Comparison of ENCODE assay signal across 23 mouse cellular contexts in genomic region chr8:90176771-90177170, GRCm38 (mm10).
A peak's percentile ranks its signal among the peaks of the same experiment; 100 is the strongest.
DNase-seq lines count a peak whose midpoint lies in the region; ATAC-seq and TF ChIP-seq lines count a peak whose summit lies in the region.
"Had no signal": no experiment of that assay in that cellular context is flagged by ENCODE, and none has a peak within 500 bp of the region (broad histone marks: within the 10 kb centered on the region; RNA-seq: fewer than 3 reads in every experiment).

No protein-coding gene starts in this region.

- no peak overlapping the region for H3K9ac ChIP-seq in forebrain, embryonic 11.5 days (ENCODE audit: low read length)
- H3K9ac ChIP-seq in forebrain, embryonic 16.5 days (replicated peaks; ENCODE audit: low read depth, low read length), result no peak overlapping the region
- no peak overlapping the region for H3K9ac ChIP-seq in midbrain, embryonic 16.5 days (ENCODE audit: low read depth, low read length)
- H3K9ac ChIP-seq: heart, embryonic 12.5 days; limb, embryonic 15.5 days had no signal

- peak; percentile 53 for DNase-seq in forebrain, embryonic 11.5 days (ENCODE audit: low spot score)
- no peak for DNase-seq in forebrain, embryonic 10.5 days (ENCODE audit: extremely low spot score, low spot score)
- peak; percentile 52 for DNase-seq in brain, embryonic 14.5 days (ENCODE audit: low read depth)
- DNase-seq in layer of hippocampus, adult 9-11 months, result no peak
- DNase-seq: adrenal gland, postnatal 25 days; cerebellum, adult 11-12 months; cerebellum, postnatal 14 days; embryo, embryonic 11 days; gastrocnemius, postnatal 10 days; heart, adult 11 months; heart, postnatal 14 days; kidney, adult 2 months; kidney, postnatal 10 days; thymus, postnatal 14 days had no signal

- no peak for ATAC-seq in forebrain, embryonic 11.5 days (replicated peaks; ENCODE audit: low FRiP score)
- ATAC-seq in forebrain, embryonic 16.5 days, result no peak
- ATAC-seq in midbrain, embryonic 16.5 days, result no peak
- ATAC-seq in megakaryocyte-erythroid progenitor cell, adult 5-6 weeks (replicated peaks; ENCODE audit: low FRiP score, low TSS enrichment, poor library complexity, severe bottlenecking), result no peak
- ATAC-seq: inflammation-experienced regulatory T-cells, adult 6 months; lung, postnatal 0 days had no signal

- no peak overlapping the region for H3K4me3 ChIP-seq in forebrain, embryonic 11.5 days (ENCODE audit: low read depth, low read length)
- H3K4me3 ChIP-seq in forebrain, embryonic 10.5 days, result no peak overlapping the region
- H3K4me3 ChIP-seq in forebrain, embryonic 16.5 days (replicated peaks; ENCODE audit: low read length), result no peak overlapping the region
- H3K4me3 ChIP-seq in midbrain, embryonic 16.5 days (ENCODE audit: low read depth, low read length), result no peak overlapping the region
- H3K4me3 ChIP-seq: heart, embryonic 12.5 days; limb, embryonic 15.5 days had no signal

- no peak for TF ChIP-seq POLR2A in brain, embryonic 14.5 days (IDR thresholded peaks at IDR 0.05; ENCODE audit: borderline replicate concordance, extremely low read depth, insufficient read depth, insufficient read length, poor library complexity, severe bottlenecking)

- no peaks in the 10 kb centered on the region for H3K27me3 ChIP-seq in forebrain, embryonic 11.5 days (ENCODE audit: control insufficient read depth, insufficient read depth, low read length)
- H3K27me3 ChIP-seq in forebrain, embryonic 10.5 days (ENCODE audit: poor library complexity, severe bottlenecking), result peaks cover 18% of the 10 kb centered on the region; the same call in 1 of the 2 replicates
- 0 out of 2 replicates have a peak, but pooled peaks cover 2% of the 10 kb centered on the region for H3K27me3 ChIP-seq in forebrain, embryonic 16.5 days (replicated peaks; ENCODE audit: control insufficient read depth, insufficient read depth, low read length)
- H3K27me3 ChIP-seq in midbrain, embryonic 16.5 days (ENCODE audit: control insufficient read depth, insufficient read depth, low read depth, low read length), result no peaks in the 10 kb centered on the region
- H3K27me3 ChIP-seq: heart, embryonic 12.5 days had no signal

- H3K27ac ChIP-seq in forebrain, embryonic 11.5 days (ENCODE audit: low read depth, low read length), result no peak overlapping the region
- H3K27ac ChIP-seq in forebrain, embryonic 10.5 days, result no peak overlapping the region
- H3K27ac ChIP-seq in forebrain, embryonic 16.5 days (ENCODE audit: low read length), result no peak overlapping the region
- H3K27ac ChIP-seq in midbrain, embryonic 16.5 days (ENCODE audit: low read length), result no peak overlapping the region
- H3K27ac ChIP-seq: limb, embryonic 15.5 days; stomach, postnatal 0 days had no signal

- no peaks in the 10 kb centered on the region for H3K36me3 ChIP-seq in forebrain, embryonic 11.5 days (ENCODE audit: control insufficient read depth, insufficient read depth, low read length)
- H3K36me3 ChIP-seq in forebrain, embryonic 10.5 days (replicated peaks), result no peaks in the 10 kb centered on the region
- no peaks in the 10 kb centered on the region for H3K36me3 ChIP-seq in forebrain, embryonic 16.5 days (ENCODE audit: control insufficient read depth, insufficient read depth)
- no peaks in the 10 kb centered on the region for H3K36me3 ChIP-seq in midbrain, embryonic 16.5 days (ENCODE audit: control insufficient read depth, insufficient read depth, low read length)
- H3K36me3 ChIP-seq: G1E; heart, embryonic 12.5 days; limb, embryonic 15.5 days had no signal

- H3K4me2 ChIP-seq in forebrain, embryonic 11.5 days (ENCODE audit: low read depth, low read length, severe bottlenecking), result peak overlapping the region; percentile 16; the same call in 1 of the 2 replicates
- H3K4me2 ChIP-seq in forebrain, embryonic 16.5 days (ENCODE audit: low read length), result peak overlapping the region; percentile 35
- H3K4me2 ChIP-seq in midbrain, embryonic 16.5 days (ENCODE audit: low read length), result peak overlapping the region; percentile 7; the same call in 1 of the 2 replicates
- H3K4me2 ChIP-seq: heart, embryonic 12.5 days; limb, embryonic 15.5 days had no signal

- WGBS in forebrain, embryonic 11.5 days, result 24% methylated on average over 7 of the region's 7 CpGs
- WGBS in forebrain, embryonic 10.5 days, result 42% methylated on average over 7 of the region's 7 CpGs
- 19% methylated on average over 7 of the region's 7 CpGs for WGBS in forebrain, embryonic 16.5 days
- 18% methylated on average over 7 of the region's 7 CpGs for WGBS in midbrain, embryonic 16.5 days

- no peaks in the 10 kb centered on the region for H3K9me3 ChIP-seq in forebrain, embryonic 11.5 days (ENCODE audit: control insufficient read depth, low read length)
- no peaks in the 10 kb centered on the region for H3K9me3 ChIP-seq in forebrain, embryonic 10.5 days
- no peaks in the 10 kb centered on the region for H3K9me3 ChIP-seq in forebrain, embryonic 16.5 days (ENCODE audit: control insufficient read depth, low read length)
- no peaks in the 10 kb centered on the region for H3K9me3 ChIP-seq in midbrain, embryonic 16.5 days (replicated peaks; ENCODE audit: control insufficient read depth, low read length, poor library complexity, severe bottlenecking)
- H3K9me3 ChIP-seq: heart, embryonic 12.5 days; limb, embryonic 15.5 days had no signal

- TF ChIP-seq CTCF in brain, embryonic 14.5 days (IDR thresholded peaks at IDR 0.05; ENCODE audit: borderline replicate concordance, extremely low read depth, insufficient read depth, insufficient read length), result no peak

- peaks cover 4% of the 10 kb centered on the region; the same call in 1 of the 2 replicates for H3K4me1 ChIP-seq in forebrain, embryonic 11.5 days (replicated peaks; ENCODE audit: control insufficient read depth, insufficient read depth, low read length)
- H3K4me1 ChIP-seq in forebrain, embryonic 10.5 days, result peaks cover 20% of the 10 kb centered on the region
- H3K4me1 ChIP-seq in forebrain, embryonic 16.5 days (replicated peaks; ENCODE audit: control insufficient read depth, insufficient read depth, low read length), result peaks cover 13% of the 10 kb centered on the region
- peaks cover 6% of the 10 kb centered on the region for H3K4me1 ChIP-seq in midbrain, embryonic 16.5 days (ENCODE audit: control insufficient read depth, insufficient read depth, low read length)
- H3K4me1 ChIP-seq: heart, embryonic 12.5 days; limb, embryonic 15.5 days had no signal

Comparison
In these comparisons a context has a peak if more than half of its experiments do, and no peak if none do; other contexts are left out.
1. DNase-seq: peak in forebrain, embryonic 11.5 days (single experiment) and brain, embryonic 14.5 days (single experiment); none in forebrain, embryonic 10.5 days (single experiment) and layer of hippocampus, adult 9-11 months (single experiment).
2. Peak in every context shown above with its lines, with median percentiles within 50 percentile points of each other: H3K4me2 ChIP-seq.